Mouse (Mus musculus) retina, embryonic 14.5 days (tissue): Measurements from ENCODE around the gene C530008M17Rik.

ENCODE experiments used
- DNase-seq: peaks from one replicate; pipeline ENCODE4 v3.0.0-alpha.2; 2015; ENCODE audit warnings: low spot score

The C530008M17Rik gene

GRCm38 (mm10) chr5:76656212-76656611 is at the start of gene C530008M17Rik:
Gene C530008M17Rik (plus strand): TSS chr5:76656512.
- no peak for DNase-seq

DNA sequence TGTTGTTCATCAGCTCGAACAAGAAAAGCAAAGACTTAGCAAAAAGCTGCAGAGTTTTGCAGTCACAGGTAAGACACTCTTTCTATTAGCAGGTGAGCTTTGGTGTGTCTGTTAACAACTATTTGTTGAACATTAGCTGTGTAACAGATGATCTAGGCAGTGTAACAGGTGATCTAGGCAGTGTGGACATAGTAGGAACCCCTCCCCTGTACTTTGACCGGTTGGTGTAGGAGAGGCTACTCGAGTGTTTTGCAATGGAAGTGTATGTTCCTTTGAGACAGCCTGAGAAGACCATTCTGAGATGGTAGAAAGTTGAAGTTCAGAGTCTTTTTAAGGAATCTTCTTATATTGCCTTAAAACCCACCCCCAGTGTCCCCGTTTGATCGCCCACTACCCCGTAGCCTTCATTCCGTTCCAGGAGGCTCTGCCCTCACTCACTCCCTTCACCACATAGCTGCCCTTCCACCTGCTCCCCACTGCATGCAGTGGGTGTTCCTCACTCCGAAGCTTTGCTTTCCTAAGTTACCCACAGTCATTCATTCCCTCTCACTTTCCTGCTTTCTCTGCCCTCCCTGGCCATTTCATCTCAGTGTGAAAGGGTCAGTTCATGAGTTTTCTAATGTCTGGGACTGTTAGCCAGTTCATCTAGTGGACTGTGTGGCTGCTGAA is 46.5 kb upstream of the C530008M17Rik start:
- DNase-seq: no peak

GRCm38 (mm10) chr5:76612867-76613499 is 43.3 kb upstream of the C530008M17Rik start:
- no peak for DNase-seq

DNA sequence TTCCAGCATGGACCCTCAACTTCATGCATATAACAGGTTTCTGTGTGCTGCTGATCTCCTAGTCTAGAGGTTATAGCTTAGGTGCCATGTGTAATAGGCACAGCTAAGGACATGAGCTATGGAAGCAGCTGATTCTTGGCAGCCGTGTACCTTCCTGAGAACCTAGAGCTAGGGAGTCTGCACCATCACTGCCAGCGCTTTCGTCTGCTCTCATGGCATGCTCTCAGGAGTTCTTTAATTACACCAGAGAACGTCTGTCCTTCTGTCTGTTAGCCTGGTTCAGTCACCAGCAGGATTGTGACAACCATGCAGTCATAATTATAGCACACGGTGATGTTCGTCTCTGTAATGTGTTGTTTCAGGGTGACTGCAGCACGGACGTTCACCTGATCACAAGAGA is 41.0 kb upstream of the C530008M17Rik start:
- no peak for DNase-seq

- DNase-seq: no peak
Measured at GRCm38 (mm10) chr5:76616196-76616747, 40.0 kb upstream of the C530008M17Rik start.

DNA sequence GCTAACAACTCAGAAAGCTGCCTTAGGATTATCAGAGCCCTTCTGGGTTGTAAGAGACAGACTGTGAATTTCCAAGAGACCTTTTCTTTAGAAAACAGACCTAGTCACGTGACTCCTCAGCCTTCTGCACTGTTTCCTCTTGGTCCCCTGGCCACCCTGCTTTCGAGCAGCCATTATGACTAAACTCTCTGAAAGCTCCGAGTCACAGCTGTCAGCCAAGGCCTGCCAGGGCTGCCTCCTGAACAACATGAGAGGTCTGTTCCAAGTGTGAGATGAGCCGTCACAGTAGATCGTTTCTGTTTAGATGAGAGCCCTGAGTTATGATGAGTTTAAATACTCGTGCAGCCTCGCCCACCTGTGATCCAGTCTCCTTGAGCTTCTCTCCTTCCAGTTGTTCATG is 37.6 kb upstream of the C530008M17Rik start:
- DNase-seq: no peak

- DNase-seq: no peak
Measured at GRCm38 (mm10) chr5:76623759-76624158, 32.6 kb upstream of the C530008M17Rik start.

DNA sequence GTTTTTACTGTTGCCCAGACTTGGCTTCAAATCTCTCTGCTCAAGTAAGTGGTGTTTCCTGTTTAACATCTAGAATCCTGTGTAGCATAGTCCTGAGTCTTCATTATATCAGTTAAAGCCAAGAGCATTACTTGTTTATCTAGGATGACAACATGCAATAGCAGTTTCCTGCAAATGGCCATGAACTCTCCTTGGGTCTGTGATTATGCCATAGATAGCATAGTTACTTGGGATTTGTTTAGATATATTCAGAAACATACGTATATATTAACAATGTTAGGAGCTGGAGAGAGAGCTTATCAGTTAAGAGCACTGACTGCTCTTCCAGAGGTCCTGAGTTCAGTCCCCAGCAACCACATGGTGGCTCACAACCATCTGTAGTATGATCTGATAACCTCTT is 28.5 kb upstream of the C530008M17Rik start:
- DNase-seq: no peak

DNA sequence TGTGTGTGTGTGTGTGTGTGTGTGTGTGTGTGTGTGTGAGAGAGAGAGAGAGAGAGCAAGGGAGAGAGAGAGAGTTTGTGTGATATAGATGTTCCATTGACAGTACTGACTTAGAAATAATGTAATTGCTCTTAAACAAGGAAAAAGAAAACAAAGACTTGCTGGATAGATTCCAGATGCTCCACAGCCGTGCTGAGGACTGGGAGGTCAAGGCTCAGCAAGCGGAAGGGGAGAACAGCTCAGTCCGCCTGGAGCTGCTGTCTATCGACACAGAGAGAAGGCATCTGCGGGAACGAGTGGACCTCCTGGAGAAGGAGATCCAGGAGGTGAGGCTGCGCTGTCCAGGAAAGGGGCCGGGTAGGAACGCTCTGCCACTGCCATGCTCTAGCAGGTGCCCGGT is 22.3 kb upstream of the C530008M17Rik start:
- DNase-seq: no peak

DNA sequence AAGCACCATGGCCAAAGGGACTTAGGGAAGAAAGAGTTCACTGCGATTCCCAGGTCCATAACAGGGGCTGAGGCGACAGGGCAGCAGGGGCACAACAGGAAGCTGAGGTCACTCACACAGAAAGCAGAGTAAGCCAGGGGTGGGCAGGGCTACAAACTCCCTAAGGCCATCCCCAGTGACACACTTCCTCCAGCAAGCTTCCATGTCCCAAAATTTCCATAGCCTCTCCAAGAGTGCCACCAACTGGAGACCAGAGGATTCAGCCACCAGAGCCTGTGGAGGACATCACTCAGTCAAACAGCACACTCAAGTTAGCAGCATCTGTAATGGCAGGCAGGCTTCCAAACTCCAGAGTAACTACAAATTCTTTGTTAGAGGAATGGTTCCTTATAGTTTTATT is 20.7 kb upstream of the C530008M17Rik start:
- DNase-seq: no peak

- DNase-seq: no peak
Measured at GRCm38 (mm10) chr5:76642076-76642475, 14.2 kb upstream of the C530008M17Rik start.

DNA sequence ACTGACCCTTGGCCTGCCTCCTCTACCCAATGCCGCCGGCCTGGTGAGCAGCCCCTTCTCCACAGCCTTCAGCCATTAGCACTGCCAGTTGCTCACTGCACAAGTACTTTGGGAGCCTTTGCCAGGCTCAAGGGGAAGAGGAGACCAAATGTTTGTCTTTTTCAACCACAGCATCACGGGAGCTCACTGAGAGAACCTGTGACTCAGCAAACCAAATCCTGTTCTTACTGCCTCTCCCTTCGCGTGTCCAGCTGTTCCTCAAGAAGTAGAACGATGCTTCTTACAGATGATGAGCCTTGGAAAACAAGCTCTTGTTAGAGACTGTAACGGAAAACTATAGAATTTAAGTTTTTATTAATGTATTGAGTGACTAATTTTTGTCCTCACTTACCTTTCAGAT is 12.1 kb upstream of the C530008M17Rik start:
- no peak for DNase-seq

DNA sequence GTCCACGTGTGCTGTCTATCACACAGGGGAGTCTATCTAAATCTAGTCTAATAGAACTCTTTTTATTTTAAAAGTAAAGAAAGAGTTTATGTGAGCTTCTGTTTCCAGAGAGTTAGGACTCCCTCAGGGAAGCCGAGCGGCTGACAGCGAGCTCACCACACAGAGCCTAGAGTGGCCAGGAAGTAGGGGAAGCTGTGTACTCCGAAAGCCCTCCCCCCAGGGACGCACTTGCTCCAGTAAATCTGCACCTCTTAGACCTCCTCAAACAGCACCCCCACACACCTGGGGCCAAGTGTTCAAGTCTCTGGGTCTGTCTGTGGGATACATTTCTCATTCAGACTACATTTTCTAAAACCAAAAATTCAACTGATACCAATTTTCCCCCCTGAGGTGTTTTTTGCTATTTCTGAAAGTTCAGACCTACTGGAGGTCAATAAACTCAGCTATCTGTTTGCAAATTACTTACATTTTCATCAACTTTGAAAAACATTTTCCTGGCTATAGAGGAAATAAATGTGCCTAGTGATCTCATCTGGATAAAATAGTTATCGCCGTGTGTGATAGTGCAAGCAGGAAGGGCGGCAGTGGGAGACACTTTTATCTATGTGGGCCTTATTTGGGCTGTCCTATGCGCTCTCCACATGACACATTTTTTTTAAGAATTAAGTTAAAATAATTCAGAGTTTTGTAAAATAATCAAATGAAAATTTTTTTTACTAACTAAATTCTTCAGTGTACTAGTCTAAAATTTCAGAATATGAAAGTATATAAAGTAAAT is 11.0 kb upstream of the C530008M17Rik start:
- DNase-seq: no peak

- DNase-seq: no peak
Measured at GRCm38 (mm10) chr5:76649897-76650296, 6.4 kb upstream of the C530008M17Rik start.

DNA sequence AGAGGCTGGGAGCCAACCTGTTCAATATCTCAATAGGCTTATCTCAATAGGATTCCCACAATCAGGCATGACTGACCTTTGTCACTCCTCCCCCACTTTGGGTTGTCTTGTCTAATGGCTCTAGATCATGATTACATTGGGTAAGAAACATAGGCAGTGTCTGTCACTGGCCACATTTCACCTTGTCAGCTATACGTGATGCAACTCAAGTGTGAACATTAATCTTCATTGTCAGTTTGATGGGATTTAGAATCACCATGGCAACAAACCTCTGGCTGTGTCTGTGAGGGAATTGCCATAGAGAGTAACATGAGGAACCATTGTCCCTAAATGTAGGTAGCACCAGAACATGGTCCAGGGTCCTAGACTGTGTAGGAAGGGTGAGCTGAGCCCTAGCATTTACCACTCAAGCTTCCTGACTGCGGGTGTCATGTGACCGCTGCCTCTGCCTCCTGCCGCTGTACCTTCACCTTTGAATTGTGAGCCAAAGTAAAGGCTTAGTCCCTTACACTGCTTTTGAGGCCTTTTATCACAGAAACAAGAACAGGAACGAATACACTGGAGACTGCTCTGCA is 5.1 kb upstream of the C530008M17Rik start:
- DNase-seq: peak; percentile 36

DNA sequence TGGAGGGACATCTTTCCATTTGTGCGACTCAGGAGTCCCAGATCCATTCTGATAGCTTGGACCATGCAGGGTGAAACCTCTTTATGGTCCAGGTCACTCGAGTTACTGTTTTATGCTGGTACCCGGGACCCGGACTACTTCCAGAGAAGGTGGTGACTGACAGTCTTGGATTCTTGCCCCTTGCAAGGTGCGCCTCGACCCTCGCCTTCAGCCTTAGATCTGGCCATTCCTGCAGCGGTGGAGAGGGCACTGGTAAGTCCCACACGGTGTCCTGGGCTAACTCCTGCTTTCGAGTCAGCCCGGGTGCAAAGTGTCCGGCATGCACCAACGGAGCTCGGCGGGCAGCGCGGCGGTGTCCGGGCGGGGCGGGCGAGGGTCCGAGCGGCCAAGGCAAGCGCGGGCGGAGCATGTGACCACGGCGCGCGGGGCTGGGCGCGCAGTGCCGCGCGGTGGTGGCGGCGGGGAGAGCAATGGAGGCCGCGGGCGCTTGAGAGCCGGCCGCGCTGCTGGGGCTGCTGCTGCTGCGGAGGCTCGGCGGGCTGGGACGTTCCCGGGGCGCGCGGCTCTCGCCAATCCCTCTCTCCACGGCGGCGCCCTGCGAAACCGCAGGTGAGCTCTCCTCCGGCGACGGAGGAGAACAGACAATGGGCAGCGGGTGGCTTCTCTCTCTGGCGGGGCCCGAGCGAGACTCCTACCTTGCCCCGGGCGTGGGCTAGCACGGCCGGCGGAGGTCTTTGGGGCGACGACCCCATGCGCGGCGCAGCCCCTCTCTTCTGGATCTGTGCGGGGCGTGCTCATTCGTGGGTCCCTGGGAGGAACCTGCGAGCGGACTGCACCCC is 1.2 kb downstream of the C530008M17Rik start:
- peak; percentile 85 for DNase-seq

DNA sequence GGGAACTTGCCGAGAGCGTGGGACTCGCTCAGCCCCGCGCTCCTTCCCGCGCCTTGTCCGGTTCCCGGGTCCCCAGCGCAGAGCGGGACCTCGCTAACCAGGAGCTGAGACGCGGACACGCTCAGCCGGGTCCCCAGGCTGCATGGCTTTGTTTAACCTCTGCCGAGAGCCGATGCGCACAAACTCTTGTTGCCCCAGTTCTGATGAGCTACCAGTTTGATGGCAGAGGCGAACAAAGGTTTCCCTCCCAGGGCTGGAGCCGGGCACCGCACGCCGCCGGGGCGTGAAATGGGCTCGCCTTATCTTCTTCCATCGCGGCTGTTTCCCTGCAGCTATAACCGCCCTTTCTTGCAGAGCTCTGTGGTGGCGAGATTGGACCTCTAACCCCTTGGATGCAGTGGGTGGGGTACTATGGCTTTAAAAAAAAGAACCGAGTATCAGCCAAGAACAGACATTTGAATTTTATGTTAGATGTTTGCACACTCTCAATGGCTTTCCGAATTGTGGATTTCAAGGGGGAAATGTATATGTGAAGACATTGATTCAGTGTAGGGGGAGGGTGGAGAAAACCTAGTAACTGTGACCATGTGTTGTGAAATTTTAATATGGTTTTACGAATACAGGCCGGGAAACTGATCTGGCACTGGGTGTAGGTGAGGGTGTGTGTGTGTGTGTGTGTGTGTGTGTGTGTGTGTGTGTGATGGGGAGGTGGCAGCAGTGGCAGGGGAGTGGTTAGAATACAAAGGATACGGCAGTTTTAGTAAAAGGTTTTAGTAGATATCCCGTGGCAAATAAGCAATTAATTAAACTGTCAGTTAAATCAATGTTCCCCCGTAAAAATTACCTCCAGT is 2.0 kb downstream of the C530008M17Rik start:
- peak; percentile 70 for DNase-seq

GRCm38 (mm10) chr5:76659958-76660635 is 3.8 kb downstream of the C530008M17Rik start:
- DNase-seq: no peak

- no peak for DNase-seq
Measured at GRCm38 (mm10) chr5:76661310-76661709, 5.0 kb downstream of the C530008M17Rik start.

- peak; percentile 44 for DNase-seq
Measured at GRCm38 (mm10) chr5:76664936-76665335, 8.6 kb downstream of the C530008M17Rik start.
